Mouse (Mus musculus): Measurements from ENCODE around the gene Nup153. TPM values are rescaled to one million over a fixed set of nuclear protein-coding genes. Genes with fewer than 3 reads are reported as not detected.

Gene Nup153
- polyA plus RNA-seq (2015; fragmentation: Nextera tagmentation; extraction: Ambion mirVana), result 15.8 and 17.4 TPM in 2 replicates

DNA sequence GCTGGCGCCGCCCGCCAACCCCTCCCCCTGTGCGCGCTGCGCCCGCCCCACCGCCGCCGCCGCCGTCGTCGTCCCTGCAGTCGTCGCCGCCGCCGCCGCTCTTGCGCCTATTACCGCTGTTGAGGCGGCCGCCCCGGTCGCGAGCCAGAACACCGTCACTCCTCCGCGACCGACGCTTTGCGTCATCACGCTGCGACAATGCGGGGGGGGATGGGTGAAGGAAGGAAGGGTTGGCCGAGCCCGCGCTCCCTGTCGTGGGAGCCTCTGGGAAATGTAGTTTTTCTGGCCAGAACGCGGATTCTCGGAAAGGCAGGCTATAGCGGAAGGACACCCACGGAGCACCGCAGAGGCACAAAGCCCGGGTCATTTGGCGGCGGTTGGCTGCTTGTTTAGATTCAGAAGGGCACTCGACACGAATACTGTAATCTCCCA, at the start of gene Nup153:
Nup153 (minus strand) TSS at position 104 of the 432 bp plus-strand sequence.
- H3K4me1 ChIP-seq, result peaks cover 21% of the 10 kb centered on the region
- H3K27me3 ChIP-seq (replicated peaks), result no peaks in the 10 kb centered on the region
- peak within 1 kb of the TSS; percentile 89 for H3K4me2 ChIP-seq
- H3K27ac ChIP-seq (replicated peaks), result peak within 1 kb of the TSS; percentile 91
- WGBS, result under 1% methylated on average over 40 of the region's 51 CpGs
- H3K36me3 ChIP-seq, result no peaks in the 10 kb centered on the region
- ATAC-seq (ENCODE audit: low FRiP score), result peak; percentile 92
- H3K4me3 ChIP-seq (replicated peaks), result peak within 1 kb of the TSS; percentile 74
- H3K9ac ChIP-seq (replicated peaks), result peak within 1 kb of the TSS; percentile 81
- H3K9me3 ChIP-seq (replicated peaks), result no peaks in the 10 kb centered on the region

DNA sequence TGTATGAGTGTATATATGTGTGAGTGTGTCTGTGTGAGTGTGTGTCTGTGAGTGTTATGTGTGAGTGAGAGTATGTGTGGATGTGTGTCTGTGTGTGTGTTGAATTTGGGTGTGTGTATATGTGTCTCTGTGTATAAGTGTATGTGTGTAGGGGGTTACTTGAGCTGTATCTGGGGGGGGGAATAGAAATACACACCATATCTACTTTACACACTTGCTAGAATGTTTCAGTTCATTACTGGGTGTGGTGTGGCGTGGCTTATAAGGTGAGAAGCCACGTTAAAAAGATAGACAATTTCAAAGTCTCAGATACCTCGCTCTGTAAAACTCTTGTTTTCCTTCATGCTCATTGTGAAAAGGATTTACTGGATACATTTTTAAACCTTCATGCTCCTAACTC, 49.7 kb upstream of the Nup153 start:
- WGBS, result 94% methylated on average over 3 of the region's 3 CpGs
- Histone ChIP-seq H3K4me2 (no peak overlapping the region), H3K9ac (replicated peaks) (no peak overlapping the region), H3K4me3 (replicated peaks) (no peak overlapping the region), H3K36me3 (peaks cover 15% of the 10 kb centered on the region), H3K9me3 (replicated peaks) (no peaks in the 10 kb centered on the region), H3K27ac (replicated peaks) (no peak overlapping the region), H3K27me3 (replicated peaks) (no peaks in the 10 kb centered on the region), H3K4me1 (0 out of 2 replicates have a peak, but pooled peaks cover 7% of the 10 kb centered on the region)
- ATAC-seq (ENCODE audit: low FRiP score), result no peak

DNA sequence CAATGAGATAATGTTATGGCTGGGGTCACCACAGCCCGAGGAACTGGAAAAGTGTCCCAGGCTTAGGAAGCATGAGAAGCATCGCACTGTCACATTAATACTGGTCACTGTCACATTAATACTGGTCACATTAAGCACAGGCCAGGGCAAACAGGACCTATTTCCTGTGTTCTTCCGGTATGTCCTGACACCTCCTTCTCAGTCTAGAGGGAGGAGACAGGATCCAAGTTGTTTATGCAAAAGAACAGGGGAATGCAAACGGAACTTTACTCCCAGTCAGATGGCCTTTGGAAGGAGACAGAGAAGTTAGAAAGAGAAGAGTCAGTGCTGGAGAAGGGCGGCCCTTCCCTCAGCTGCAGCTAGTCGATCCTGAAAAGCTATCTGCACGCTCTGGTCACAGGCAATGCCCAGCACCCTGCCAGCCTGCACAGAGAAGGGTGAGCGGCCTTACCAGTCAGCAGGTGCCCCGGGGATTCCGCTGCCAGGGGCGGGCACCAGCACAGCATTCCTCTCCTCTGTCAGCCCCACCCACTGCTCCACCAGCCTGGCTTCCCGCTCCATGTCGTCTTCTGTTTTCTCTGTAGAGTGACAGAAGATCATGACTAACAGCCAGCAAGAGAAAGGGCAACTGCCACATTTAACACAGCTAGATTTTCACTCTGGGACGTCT, 49.0 kb upstream of the Nup153 start:
- Histone ChIP-seq H3K36me3 (peaks cover 21% of the 10 kb centered on the region), H3K9ac (replicated peaks) (no peak overlapping the region), H3K27ac (replicated peaks) (no peak overlapping the region), H3K4me1 (0 out of 2 replicates have a peak, but pooled peaks cover 7% of the 10 kb centered on the region), H3K27me3 (replicated peaks) (no peaks in the 10 kb centered on the region), H3K4me2 (no peak overlapping the region), H3K4me3 (replicated peaks) (no peak overlapping the region), H3K9me3 (replicated peaks) (no peaks in the 10 kb centered on the region)
- ATAC-seq (ENCODE audit: low FRiP score), result no peak
- WGBS, result 82% methylated on average over 14 of the region's 14 CpGs

DNA sequence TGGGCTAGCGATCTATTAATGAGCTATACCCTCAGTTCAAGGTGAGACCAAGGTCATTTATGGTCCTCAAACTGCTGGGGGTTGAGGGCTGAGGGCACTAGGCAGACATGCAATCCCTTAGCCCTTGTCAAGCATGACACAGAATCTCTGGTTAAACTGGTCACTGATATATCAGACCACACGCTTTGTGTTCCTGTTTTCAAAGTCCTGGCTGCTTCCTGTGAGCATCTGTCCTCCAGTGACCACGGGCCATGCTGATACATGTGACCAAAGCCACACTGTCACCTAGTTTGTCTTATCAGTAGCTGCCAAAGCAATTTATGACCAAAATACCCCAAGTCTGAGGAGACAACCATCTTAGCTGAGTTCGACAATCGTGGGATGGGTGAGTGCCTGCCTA, 47.3 kb upstream of the Nup153 start:
- Histone ChIP-seq H3K36me3 (peaks cover 34% of the 10 kb centered on the region), H3K27ac (replicated peaks) (no peak overlapping the region), H3K9ac (replicated peaks) (no peak overlapping the region), H3K4me3 (replicated peaks) (no peak overlapping the region), H3K4me2 (no peak overlapping the region), H3K9me3 (replicated peaks) (no peaks in the 10 kb centered on the region), H3K4me1 (0 out of 2 replicates have a peak, but pooled peaks cover 2% of the 10 kb centered on the region), H3K27me3 (replicated peaks) (no peaks in the 10 kb centered on the region)
- no peak for ATAC-seq (ENCODE audit: low FRiP score)
- WGBS, result 93% methylated on average over 5 of the region's 5 CpGs

DNA sequence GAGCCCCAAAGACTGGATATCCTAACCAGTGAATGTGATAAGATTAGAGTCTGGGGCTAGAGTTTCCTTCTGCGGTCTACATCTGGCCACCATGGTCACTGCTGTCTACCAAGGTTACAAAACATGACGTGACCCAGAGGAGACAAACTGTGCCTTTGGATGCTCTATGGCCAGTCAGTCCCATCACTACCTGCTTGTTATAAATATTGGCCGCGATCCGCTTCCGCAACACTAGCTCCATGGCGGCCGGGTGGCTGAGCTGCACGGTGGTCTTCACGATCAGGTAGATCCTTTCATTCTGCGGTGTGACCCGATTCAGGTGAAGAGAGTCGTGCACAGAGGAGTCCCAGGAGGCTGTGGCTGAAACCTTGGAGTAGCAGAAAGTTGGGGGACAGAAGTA, 44.8 kb upstream of the Nup153 start:
- no peak for ATAC-seq (ENCODE audit: low FRiP score)
- Histone ChIP-seq H3K4me2 (no peak overlapping the region), H3K9me3 (replicated peaks) (no peaks in the 10 kb centered on the region), H3K9ac (replicated peaks) (no peak overlapping the region), H3K4me3 (replicated peaks) (no peak overlapping the region), H3K27me3 (replicated peaks) (no peaks in the 10 kb centered on the region), H3K4me1 (no peaks in the 10 kb centered on the region), H3K27ac (replicated peaks) (no peak overlapping the region), H3K36me3 (peaks cover 43% of the 10 kb centered on the region)
- 97% methylated on average over 13 of the region's 13 CpGs for WGBS

DNA sequence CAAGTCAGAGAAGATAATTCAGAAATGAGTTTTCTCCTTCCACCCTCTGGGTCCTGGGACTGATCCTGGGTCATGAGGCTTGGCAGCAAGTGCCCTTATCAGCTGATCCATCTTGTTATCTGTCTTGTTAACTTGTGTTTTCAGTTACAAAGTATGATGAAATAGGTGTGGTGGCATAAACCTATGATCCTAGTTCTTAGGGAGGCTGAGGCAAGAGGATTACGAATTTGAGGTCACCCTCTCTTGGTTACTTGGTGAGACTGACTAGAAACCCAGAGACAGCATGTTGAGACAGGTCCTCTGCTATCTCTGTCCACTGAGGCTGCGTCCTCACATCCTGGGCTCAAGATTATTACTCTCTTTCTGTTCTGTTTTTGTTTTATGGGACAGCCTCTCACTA, 37.6 kb upstream of the Nup153 start:
- 99% methylated on average over 2 of the region's 2 CpGs for WGBS
- H3K9me3 ChIP-seq (replicated peaks), result no peaks in the 10 kb centered on the region
- no peak for ATAC-seq (ENCODE audit: low FRiP score)
- H3K27ac ChIP-seq (replicated peaks), result no peak overlapping the region
- no peaks in the 10 kb centered on the region for H3K27me3 ChIP-seq (replicated peaks)
- H3K4me2 ChIP-seq, result no peak overlapping the region
- H3K9ac ChIP-seq (replicated peaks), result no peak overlapping the region
- no peaks in the 10 kb centered on the region for H3K4me1 ChIP-seq
- H3K36me3 ChIP-seq, result peaks cover 49% of the 10 kb centered on the region
- H3K4me3 ChIP-seq (replicated peaks), result no peak overlapping the region

DNA sequence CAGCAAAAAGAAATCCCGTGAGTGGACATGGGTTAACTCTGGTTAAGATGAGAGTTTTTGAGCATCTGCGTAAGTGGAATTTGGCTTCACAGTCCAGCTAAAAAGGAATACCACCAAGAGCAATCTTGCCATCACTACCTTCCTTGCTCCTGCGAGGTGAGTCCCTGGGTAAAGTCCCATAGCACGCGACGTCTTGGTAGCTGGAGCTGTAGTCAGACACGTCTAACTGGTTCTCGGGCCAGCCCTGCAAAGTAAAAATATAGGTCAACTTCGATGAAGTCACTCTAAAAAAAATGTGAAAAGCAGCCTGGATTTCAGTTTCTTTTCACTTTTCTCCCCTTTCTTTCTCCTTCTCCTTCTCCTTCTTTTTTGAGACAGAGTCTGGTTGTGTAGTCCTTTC, 35.5 kb upstream of the Nup153 start:
- Histone ChIP-seq H3K4me1 (peaks cover 8% of the 10 kb centered on the region; the same call in 1 of the 2 replicates), H3K4me3 (replicated peaks) (no peak overlapping the region), H3K27ac (replicated peaks) (no peak overlapping the region), H3K9ac (replicated peaks) (no peak overlapping the region), H3K27me3 (replicated peaks) (no peaks in the 10 kb centered on the region), H3K9me3 (replicated peaks) (no peaks in the 10 kb centered on the region), H3K4me2 (no peak overlapping the region), H3K36me3 (peaks cover 40% of the 10 kb centered on the region)
- ATAC-seq (ENCODE audit: low FRiP score), result no peak
- 95% methylated on average over 9 of the region's 9 CpGs for WGBS

DNA sequence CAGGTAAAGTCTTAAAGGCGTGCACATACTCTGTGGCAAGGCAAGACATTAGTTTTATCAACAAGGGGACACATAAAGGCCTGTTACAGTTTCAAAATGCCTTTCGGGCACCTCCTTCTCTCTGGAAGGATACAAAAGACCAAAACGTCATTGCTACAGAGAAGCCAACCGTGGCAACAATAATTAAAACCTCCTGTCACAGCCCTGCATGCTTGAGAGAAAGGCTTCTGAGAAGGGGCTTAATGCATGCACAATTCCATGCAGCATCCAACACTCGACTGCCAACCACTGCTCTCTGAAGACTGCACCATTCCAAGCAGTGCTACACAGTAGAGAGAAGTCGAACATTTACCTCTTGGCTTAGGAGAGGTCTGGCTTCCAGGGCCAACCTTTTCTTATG, 33.2 kb upstream of the Nup153 start:
- H3K4me1 ChIP-seq, result peaks cover 8% of the 10 kb centered on the region; the same call in 1 of the 2 replicates
- H3K4me3 ChIP-seq (replicated peaks), result no peak overlapping the region
- no peak overlapping the region for H3K4me2 ChIP-seq
- H3K9ac ChIP-seq (replicated peaks), result no peak overlapping the region
- no peak overlapping the region for H3K27ac ChIP-seq (replicated peaks)
- H3K36me3 ChIP-seq, result peaks cover 28% of the 10 kb centered on the region
- H3K27me3 ChIP-seq (replicated peaks), result no peaks in the 10 kb centered on the region
- ATAC-seq (ENCODE audit: low FRiP score), result no peak
- no peaks in the 10 kb centered on the region for H3K9me3 ChIP-seq (replicated peaks)
- WGBS, result 58% methylated on average over 6 of the region's 6 CpGs

DNA sequence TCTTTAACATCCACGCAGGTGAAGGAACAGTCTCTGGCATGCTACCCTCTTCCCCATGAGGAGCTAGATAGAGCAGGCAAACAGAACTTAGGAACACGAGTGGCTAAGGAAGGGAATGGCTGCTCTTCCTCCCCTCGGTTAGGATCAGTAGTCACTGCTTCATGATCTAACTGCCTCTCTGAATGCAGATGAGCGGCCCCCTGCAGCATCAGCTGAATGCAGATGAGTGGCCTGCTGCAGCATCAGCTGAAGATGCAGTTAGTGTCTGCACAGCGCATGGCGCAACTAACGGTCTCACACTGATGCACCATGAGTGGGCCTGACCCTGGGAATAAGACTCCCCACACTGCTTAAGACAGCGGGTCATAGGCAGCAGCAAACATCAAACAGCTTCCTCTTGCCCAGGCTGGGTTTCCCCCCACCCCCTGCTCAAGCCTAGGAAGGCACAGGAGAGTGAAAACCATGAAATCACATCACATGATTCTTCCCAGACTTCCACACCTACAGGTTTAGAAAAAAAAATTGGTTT, 31.6 kb upstream of the Nup153 start:
- Histone ChIP-seq H3K9ac (replicated peaks) (no peak overlapping the region), H3K9me3 (replicated peaks) (no peaks in the 10 kb centered on the region), H3K4me3 (replicated peaks) (no peak overlapping the region), H3K36me3 (peaks cover 26% of the 10 kb centered on the region), H3K27ac (replicated peaks) (no peak overlapping the region), H3K4me2 (no peak overlapping the region), H3K4me1 (peaks cover 8% of the 10 kb centered on the region; the same call in 1 of the 2 replicates), H3K27me3 (replicated peaks) (no peaks in the 10 kb centered on the region)
- WGBS, result 56% methylated on average over 8 of the region's 8 CpGs
- ATAC-seq (ENCODE audit: low FRiP score), result peak; percentile 53; the same call in 1 of the 2 replicates

DNA sequence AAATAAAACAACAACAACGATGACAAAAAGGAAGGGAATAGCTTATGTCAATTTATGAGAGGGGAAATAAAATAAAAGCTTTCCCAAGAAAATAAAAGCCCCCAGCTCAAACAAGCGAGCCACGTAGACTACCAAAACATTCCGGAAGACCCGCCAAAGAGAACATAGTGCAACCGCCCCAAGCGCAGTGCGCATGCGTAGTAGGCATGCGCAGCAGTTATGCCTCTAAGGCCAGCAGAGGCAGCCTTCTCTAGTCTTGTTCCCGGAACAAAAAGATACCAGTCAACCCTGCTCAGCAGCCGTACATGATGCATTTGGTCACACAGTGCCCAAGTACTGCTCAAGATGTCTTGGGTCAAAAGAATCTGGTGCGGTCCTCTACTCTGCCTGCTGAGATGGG, 30.9 kb upstream of the Nup153 start:
- Histone ChIP-seq H3K4me1 (peaks cover 8% of the 10 kb centered on the region; the same call in 1 of the 2 replicates), H3K4me2 (no peak overlapping the region), H3K4me3 (replicated peaks) (no peak overlapping the region), H3K9ac (replicated peaks) (no peak overlapping the region), H3K27me3 (replicated peaks) (no peaks in the 10 kb centered on the region), H3K27ac (replicated peaks) (0 out of 2 replicates have a peak overlapping the region, but pooled peaks have one; percentile 13), H3K9me3 (replicated peaks) (no peaks in the 10 kb centered on the region), H3K36me3 (peaks cover 23% of the 10 kb centered on the region)
- ATAC-seq (ENCODE audit: low FRiP score), result no peak
- 94% methylated on average over 13 of the region's 13 CpGs for WGBS

DNA sequence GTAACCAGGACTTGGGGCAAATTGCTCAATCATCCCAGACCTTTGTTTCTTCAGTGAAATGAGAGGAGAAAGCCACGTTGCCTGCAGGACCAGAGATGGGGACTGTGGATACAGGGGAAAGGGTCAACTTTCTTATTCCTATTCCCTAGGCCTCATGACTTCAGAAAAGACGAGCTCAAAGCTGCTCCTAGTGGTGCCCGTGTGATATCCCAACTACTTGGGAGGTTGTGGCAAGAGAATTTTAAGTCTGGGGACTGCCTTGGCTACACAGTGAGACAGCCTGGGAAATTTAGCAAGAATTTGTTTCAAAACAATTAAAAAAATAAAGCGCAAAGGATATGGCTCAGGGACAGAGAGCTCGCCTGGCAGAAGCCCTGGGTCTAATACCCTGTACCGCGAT, 30.2 kb upstream of the Nup153 start:
- Histone ChIP-seq H3K27ac (replicated peaks) (no peak overlapping the region), H3K9me3 (replicated peaks) (no peaks in the 10 kb centered on the region), H3K4me2 (no peak overlapping the region), H3K4me3 (replicated peaks) (no peak overlapping the region), H3K9ac (replicated peaks) (no peak overlapping the region), H3K36me3 (peaks cover 19% of the 10 kb centered on the region), H3K4me1 (peaks cover 8% of the 10 kb centered on the region; the same call in 1 of the 2 replicates), H3K27me3 (replicated peaks) (no peaks in the 10 kb centered on the region)
- no peak for ATAC-seq (ENCODE audit: low FRiP score)
- 90% methylated on average over 7 of the region's 7 CpGs for WGBS

DNA sequence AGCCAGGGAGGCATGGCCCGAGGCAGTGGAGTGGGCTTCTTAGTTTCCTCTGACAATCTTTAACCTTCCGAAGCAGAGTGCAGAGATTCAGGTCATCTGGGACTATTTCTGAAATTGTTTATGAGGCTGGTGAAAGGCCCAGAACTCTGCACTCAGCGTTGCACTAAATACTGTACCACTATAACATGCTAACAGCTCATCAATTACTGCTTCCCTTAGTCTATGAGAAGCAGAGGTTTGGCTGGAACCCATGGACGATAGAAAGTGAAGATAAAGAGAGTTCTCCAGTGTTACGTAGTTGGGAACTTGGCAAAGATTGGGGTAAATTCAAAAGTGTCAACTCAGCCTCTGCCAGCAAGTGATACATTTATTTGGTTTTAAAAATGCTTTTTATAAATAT, 25.6 kb upstream of the Nup153 start:
- ATAC-seq (ENCODE audit: low FRiP score), result no peak
- no peaks in the 10 kb centered on the region for H3K4me1 ChIP-seq
- H3K9ac ChIP-seq (replicated peaks), result no peak overlapping the region
- no peaks in the 10 kb centered on the region for H3K27me3 ChIP-seq (replicated peaks)
- no peaks in the 10 kb centered on the region for H3K9me3 ChIP-seq (replicated peaks)
- H3K4me3 ChIP-seq (replicated peaks), result no peak overlapping the region
- no peak overlapping the region for H3K4me2 ChIP-seq
- WGBS, result 86% methylated on average over 5 of the region's 5 CpGs
- no peak overlapping the region for H3K27ac ChIP-seq (replicated peaks)
- H3K36me3 ChIP-seq, result peaks cover 22% of the 10 kb centered on the region
